Mouse (Mus musculus): ENCODE data around the gene Tk1. TPM values are rescaled to one million over a fixed set of nuclear protein-coding genes. Genes with fewer than 3 reads are reported as not detected.

Tk1 gene
- polyA plus RNA-seq, 1 experiment from 2014 or later: 114 TPM

GRCm38 (mm10) chr11:117776085-117776792, 49.7 kb downstream of the Tk1 start:
- Histone ChIP-seq H3K9ac (ENCODE audit: low read length) (no peak overlapping the region), H3K4me3 (ENCODE audit: low read length) (no peak overlapping the region), H3K9me3 (replicated peaks; ENCODE audit: control insufficient read depth, low read length) (no peaks in the 10 kb centered on the region), H3K4me2 (ENCODE audit: low read depth, low read length) (no peak overlapping the region), H3K36me3 (ENCODE audit: control insufficient read depth, insufficient read depth) (peaks cover 5% of the 10 kb centered on the region; the same call in 1 of the 2 replicates), H3K4me1 (ENCODE audit: control insufficient read depth, insufficient read depth, low read length) (peaks cover 17% of the 10 kb centered on the region), H3K27me3 (ENCODE audit: control insufficient read depth, insufficient read depth, low read length) (no peaks in the 10 kb centered on the region), H3K27ac (ENCODE audit: low read length) (no peak overlapping the region)
- no peak for ATAC-seq (replicated peaks; ENCODE audit: extremely low read depth, insufficient read depth, low FRiP score)
- 91% methylated on average over 14 of the region's 14 CpGs for WGBS

DNA sequence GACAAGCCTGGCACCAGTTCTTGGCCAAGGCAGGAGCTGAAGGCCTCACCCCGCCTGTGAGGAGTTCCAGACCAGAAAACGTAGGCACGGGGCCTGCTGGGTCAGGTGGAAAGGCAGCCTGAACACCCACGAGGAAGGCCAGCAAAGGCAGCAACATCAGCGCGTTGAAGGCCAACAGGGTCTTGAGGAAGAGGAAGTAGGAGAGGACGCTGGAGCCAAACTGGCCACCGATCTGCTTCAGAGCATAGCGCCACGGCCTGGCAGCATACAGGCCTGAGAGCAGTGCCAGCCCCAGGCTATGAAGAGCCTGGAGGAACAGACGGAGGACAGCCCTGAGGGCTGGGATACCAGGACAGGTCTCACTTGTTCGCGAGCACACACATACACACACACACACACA, 50.4 kb downstream of the Tk1 start:
- H3K27me3 ChIP-seq (ENCODE audit: control insufficient read depth, insufficient read depth, low read length): no peaks in the 10 kb centered on the region
- ATAC-seq (replicated peaks; ENCODE audit: extremely low read depth, insufficient read depth, low FRiP score): no peak

GRCm38 (mm10) chr11:117774925-117775324, 51.0 kb downstream of the Tk1 start:
- Histone ChIP-seq H3K4me3 (ENCODE audit: low read length) (no peak overlapping the region), H3K27ac (ENCODE audit: low read length) (no peak overlapping the region), H3K27me3 (ENCODE audit: control insufficient read depth, insufficient read depth, low read length) (no peaks in the 10 kb centered on the region), H3K4me2 (ENCODE audit: low read depth, low read length) (no peak overlapping the region), H3K4me1 (ENCODE audit: control insufficient read depth, insufficient read depth, low read length) (peaks cover 11% of the 10 kb centered on the region), H3K9ac (ENCODE audit: low read length) (no peak overlapping the region), H3K9me3 (replicated peaks; ENCODE audit: control insufficient read depth, low read length) (no peaks in the 10 kb centered on the region), H3K36me3 (ENCODE audit: control insufficient read depth, insufficient read depth) (peaks cover 5% of the 10 kb centered on the region; the same call in 1 of the 2 replicates)
- ATAC-seq (replicated peaks; ENCODE audit: extremely low read depth, insufficient read depth, low FRiP score): no peak
- WGBS: 90% methylated on average over 10 of the region's 10 CpGs

More for the DNA sequence above, 50.4 kb downstream of the Tk1 start:
- Histone ChIP-seq H3K4me2 (ENCODE audit: low read depth, low read length) (no peak overlapping the region), H3K4me1 (ENCODE audit: control insufficient read depth, insufficient read depth, low read length) (peaks cover 11% of the 10 kb centered on the region), H3K9ac (ENCODE audit: low read length) (no peak overlapping the region), H3K36me3 (ENCODE audit: control insufficient read depth, insufficient read depth) (peaks cover 5% of the 10 kb centered on the region; the same call in 1 of the 2 replicates), H3K9me3 (replicated peaks; ENCODE audit: control insufficient read depth, low read length) (no peaks in the 10 kb centered on the region), H3K4me3 (ENCODE audit: low read length) (no peak overlapping the region), H3K27ac (ENCODE audit: low read length) (no peak overlapping the region)
- 87% methylated on average over 13 of the region's 13 CpGs for WGBS

- Histone ChIP-seq H3K9me3 (replicated peaks; ENCODE audit: control insufficient read depth, low read length) (no peaks in the 10 kb centered on the region), H3K36me3 (ENCODE audit: control insufficient read depth, insufficient read depth) (peaks cover 12% of the 10 kb centered on the region; the same call in 1 of the 2 replicates), H3K27ac (ENCODE audit: low read length) (no peak overlapping the region), H3K4me3 (ENCODE audit: low read length) (no peak overlapping the region), H3K4me1 (ENCODE audit: control insufficient read depth, insufficient read depth, low read length) (no peaks in the 10 kb centered on the region; the same call in 1 of the 2 replicates), H3K27me3 (ENCODE audit: control insufficient read depth, insufficient read depth, low read length) (no peaks in the 10 kb centered on the region), H3K9ac (ENCODE audit: low read length) (no peak overlapping the region), H3K4me2 (ENCODE audit: low read depth, low read length) (no peak overlapping the region)
- 92% methylated on average over 7 of the region's 7 CpGs for WGBS
- no peak for ATAC-seq (replicated peaks; ENCODE audit: extremely low read depth, insufficient read depth, low FRiP score)
These were observed 53.5 kb downstream of the Tk1 start for GRCm38 (mm10) chr11:117772352-117772751.

DNA sequence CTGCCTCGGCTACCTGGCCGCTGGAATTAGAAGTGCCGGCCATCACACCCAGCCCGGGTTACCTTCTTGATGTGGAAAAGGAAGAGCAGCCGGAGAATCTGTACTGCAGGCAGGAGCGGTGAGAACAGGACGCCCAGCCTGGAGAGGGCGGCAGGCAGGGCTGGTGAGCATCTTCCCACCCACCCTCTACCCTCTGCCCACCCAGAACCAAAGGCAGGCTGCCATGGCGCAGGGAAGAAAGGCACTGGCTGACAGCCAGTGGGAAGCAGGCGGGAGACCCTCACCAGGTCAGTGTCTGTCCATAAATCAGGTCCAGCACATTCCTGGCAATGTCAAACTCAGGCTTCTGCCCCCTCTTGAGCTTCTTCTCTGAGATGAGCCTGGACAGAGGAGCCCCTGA, 55.5 kb downstream of the Tk1 start:
- H3K4me1 ChIP-seq (ENCODE audit: control insufficient read depth, insufficient read depth, low read length): no peaks in the 10 kb centered on the region; the same call in 1 of the 2 replicates
- H3K27me3 ChIP-seq (ENCODE audit: control insufficient read depth, insufficient read depth, low read length): no peaks in the 10 kb centered on the region
- H3K4me3 ChIP-seq (ENCODE audit: low read length): no peak overlapping the region
- H3K9me3 ChIP-seq (replicated peaks; ENCODE audit: control insufficient read depth, low read length): no peaks in the 10 kb centered on the region
- WGBS: 85% methylated on average over 10 of the region's 10 CpGs
- no peak overlapping the region for H3K4me2 ChIP-seq (ENCODE audit: low read depth, low read length)
- peaks cover 22% of the 10 kb centered on the region for H3K36me3 ChIP-seq (ENCODE audit: control insufficient read depth, insufficient read depth)
- H3K27ac ChIP-seq (ENCODE audit: low read length): no peak overlapping the region
- H3K9ac ChIP-seq (ENCODE audit: low read length): no peak overlapping the region
- no peak for ATAC-seq (replicated peaks; ENCODE audit: extremely low read depth, insufficient read depth, low FRiP score)

- H3K4me1 ChIP-seq (ENCODE audit: control insufficient read depth, insufficient read depth, low read length): no peaks in the 10 kb centered on the region; the same call in 1 of the 2 replicates
- H3K27ac ChIP-seq (ENCODE audit: low read length): no peak overlapping the region
- 85% methylated on average over 7 of the region's 7 CpGs for WGBS
- peaks cover 22% of the 10 kb centered on the region for H3K36me3 ChIP-seq (ENCODE audit: control insufficient read depth, insufficient read depth)
- no peak overlapping the region for H3K9ac ChIP-seq (ENCODE audit: low read length)
- ATAC-seq (replicated peaks; ENCODE audit: extremely low read depth, insufficient read depth, low FRiP score): no peak
- H3K27me3 ChIP-seq (ENCODE audit: control insufficient read depth, insufficient read depth, low read length): no peaks in the 10 kb centered on the region
- H3K9me3 ChIP-seq (replicated peaks; ENCODE audit: control insufficient read depth, low read length): no peaks in the 10 kb centered on the region
- no peak overlapping the region for H3K4me3 ChIP-seq (ENCODE audit: low read length)
- H3K4me2 ChIP-seq (ENCODE audit: low read depth, low read length): no peak overlapping the region
These were observed 56.2 kb downstream of the Tk1 start for GRCm38 (mm10) chr11:117769683-117770047.

DNA sequence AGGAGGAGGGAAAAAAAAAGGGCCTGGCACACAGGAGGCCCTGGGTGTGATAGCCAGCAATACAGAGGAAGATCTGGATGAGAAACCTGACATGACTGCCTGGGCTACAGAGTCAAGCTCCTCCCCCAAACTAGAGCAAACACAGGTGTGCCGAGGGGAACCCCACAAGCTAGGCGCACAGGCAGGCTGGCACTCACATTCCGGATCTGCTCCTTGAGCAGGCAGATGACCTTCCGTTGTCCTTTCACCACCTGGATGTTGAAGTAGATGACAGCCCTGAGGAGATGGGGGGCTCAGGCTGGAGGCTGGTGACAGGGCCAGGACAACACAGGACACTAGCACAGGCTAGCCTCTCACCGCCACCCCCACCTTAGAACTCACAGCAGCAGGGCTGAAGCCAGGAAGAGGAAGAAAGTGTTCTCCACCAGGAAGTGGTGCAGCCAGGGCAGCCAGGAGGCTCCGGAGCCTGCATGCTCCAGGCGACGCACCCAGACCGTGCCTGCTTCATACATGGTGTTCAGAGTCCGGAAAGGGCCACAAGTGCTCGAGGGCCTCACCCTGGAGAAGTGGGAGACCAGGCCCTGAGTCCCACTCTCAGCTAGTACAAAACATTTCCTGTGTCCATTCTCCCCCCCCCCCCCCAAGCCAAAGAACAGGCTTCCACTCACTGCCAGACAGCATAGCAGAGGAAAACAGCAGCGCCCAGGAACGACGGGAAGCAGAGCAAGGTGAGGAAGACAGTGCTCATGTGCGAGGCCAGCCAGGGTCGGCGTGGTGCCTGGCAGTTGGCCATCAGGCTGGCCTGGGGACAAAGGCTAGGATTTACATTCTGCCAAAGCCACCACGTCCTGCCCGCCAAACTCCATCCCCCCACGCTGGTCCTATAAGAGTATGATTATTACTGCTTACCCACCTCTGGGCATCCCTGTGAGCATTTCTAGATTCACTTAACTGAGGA, 56.9 kb downstream of the Tk1 start:
- Histone ChIP-seq H3K4me2 (ENCODE audit: low read depth, low read length) (no peak overlapping the region), H3K9ac (ENCODE audit: low read length) (no peak overlapping the region), H3K4me3 (ENCODE audit: low read length) (no peak overlapping the region), H3K36me3 (ENCODE audit: control insufficient read depth, insufficient read depth) (peaks cover 27% of the 10 kb centered on the region), H3K27ac (ENCODE audit: low read length) (no peak overlapping the region), H3K9me3 (replicated peaks; ENCODE audit: control insufficient read depth, low read length) (no peaks in the 10 kb centered on the region), H3K27me3 (ENCODE audit: control insufficient read depth, insufficient read depth, low read length) (no peaks in the 10 kb centered on the region), H3K4me1 (ENCODE audit: control insufficient read depth, insufficient read depth, low read length) (no peaks in the 10 kb centered on the region; the same call in 1 of the 2 replicates)
- 68% methylated on average over 20 of the region's 20 CpGs for WGBS
- ATAC-seq (replicated peaks; ENCODE audit: extremely low read depth, insufficient read depth, low FRiP score): no peak

DNA sequence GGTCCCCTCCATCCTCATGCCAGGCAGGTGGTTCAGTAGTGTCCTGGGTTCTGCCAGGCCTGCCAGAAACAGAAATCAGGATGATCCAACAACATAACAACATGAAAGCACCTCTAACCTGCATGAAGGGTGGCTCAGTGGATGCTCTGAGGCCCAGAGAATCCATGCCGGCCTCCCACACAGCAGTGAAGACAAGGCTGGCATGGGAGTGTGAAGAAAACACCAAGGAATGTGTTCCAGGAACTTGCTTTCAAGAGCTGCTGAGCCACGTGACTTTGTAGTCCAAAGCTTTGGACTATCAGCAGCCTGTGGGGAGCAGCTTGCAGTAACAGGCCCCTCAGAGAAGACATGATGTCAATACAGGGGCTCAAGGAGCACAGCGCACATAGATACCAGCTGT, 59.6 kb downstream of the Tk1 start:
- H3K36me3 ChIP-seq (ENCODE audit: control insufficient read depth, insufficient read depth): peaks cover 39% of the 10 kb centered on the region
- H3K9me3 ChIP-seq (replicated peaks; ENCODE audit: control insufficient read depth, low read length): no peaks in the 10 kb centered on the region
- no peaks in the 10 kb centered on the region for H3K27me3 ChIP-seq (ENCODE audit: control insufficient read depth, insufficient read depth, low read length)
- ATAC-seq (replicated peaks; ENCODE audit: extremely low read depth, insufficient read depth, low FRiP score): no peak
- H3K27ac ChIP-seq (ENCODE audit: low read length): no peak overlapping the region
- H3K4me2 ChIP-seq (ENCODE audit: low read depth, low read length): no peak overlapping the region
- H3K4me1 ChIP-seq (ENCODE audit: control insufficient read depth, insufficient read depth, low read length): no peaks in the 10 kb centered on the region; the same call in 1 of the 2 replicates
- H3K4me3 ChIP-seq (ENCODE audit: low read length): no peak overlapping the region
- 65% methylated on average over 3 of the region's 3 CpGs for WGBS
- no peak overlapping the region for H3K9ac ChIP-seq (ENCODE audit: low read length)
